Mouse (Mus musculus) ZHBTc4 (cell line): ENCODE results near the gene Adamts5.
A peak's percentile ranks its signal among the peaks of the same experiment; 100 is the strongest.

Source experiments
- DNase-seq: peaks from one replicate; pipeline ENCODE4 v3.0.0-alpha.2; 2011; ENCODE audit warnings: low read depth, low spot score

Gene Adamts5

DNA sequence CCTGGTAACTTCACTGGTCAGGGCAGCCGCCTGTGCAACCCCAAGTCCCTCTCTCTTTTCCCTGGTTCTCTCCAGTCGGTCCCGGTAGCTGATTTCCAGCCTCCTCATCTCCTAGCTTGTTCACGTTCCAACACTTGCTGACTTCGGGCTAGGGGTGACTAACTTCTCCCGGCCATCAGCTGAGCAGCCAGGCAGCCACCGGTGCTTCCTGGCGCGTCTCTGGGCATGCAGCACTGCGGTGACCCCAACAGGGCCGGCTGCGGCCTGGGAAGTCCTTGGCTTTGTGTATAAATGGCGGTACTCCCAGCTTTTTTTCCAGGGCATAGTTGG lies at the start of gene Adamts5:
Gene Adamts5, minus strand, starts transcription at position 248 of the 330 bp plus-strand sequence.
- peak; percentile 7 for DNase-seq

DNA sequence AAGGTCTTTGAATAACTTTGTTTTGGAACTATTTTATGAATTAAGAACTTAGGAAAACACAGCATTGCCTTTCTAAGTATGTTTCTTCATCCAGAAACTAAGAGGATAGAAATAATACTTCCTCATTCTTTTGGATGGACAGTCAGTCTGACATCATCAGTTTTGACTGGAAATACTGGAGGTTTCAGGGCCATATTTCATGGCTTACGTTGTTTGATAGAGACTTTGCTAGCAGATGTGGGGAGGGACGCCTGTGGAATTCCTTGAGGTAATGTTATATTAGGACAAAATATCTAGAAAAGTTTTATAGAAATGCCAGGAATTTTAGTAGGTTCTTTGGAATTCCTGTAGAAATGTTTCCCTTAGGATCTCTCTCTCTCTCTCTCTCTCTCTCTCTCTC lies 48.7 kb upstream of the Adamts5 start:
- no peak for DNase-seq

DNA sequence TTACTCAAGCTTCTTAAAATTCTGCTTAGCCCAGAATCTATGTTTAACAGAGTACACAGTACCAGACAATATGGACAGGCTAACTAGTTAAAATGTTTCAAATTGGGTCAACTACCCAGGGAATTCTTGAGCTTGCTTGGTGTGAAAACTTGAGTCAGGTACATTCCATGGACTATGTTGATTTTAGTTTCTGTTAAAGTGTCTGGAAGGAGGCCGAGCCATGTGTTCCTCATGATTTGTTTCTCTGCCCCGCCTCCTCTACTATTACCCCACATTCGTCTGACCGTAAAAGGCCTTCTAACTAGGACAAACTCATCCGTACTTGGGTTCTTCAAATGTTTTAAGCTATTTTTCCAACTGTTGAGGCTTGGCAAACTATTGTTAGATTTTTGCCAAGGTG lies 24.4 kb upstream of the Adamts5 start:
- no peak for DNase-seq

DNA sequence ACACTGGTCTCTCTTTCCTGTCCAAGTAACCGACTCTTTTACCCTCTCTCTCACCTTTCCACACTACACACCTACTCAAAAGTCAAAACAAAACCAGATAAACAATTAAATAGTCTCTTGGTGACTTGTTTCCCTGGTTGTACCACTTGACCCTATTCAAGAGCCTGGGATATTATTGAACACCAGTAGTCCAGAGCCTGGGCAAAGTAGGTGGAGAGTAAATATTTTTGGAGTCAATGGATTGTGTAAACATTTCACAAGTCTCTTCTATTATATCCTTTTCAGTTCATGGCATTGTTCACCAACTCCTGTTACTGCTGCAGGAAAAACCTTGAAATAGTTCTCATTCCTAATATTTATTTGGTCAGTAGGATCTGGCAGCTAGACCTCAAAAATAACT lies 20.8 kb upstream of the Adamts5 start:
- DNase-seq: no peak

DNA sequence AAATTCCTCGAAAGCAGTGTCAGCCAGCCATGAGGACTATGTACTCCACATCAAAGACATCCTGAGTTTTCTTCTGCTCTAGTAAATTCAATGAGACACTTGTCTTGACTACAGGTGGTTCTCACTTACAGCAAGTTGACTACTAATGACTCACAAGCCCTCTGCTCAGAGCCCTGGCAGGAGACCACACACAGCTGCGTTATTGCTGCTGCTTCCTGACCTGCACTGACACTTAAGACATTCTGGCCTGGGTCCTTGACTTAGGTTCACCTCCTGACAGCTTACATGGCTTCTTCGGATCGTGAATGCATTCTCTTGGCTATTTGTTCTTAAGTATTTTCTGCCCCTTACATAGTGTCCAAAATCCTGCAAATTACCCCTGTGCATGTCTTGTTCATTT lies 18.5 kb upstream of the Adamts5 start:
- DNase-seq: no peak

DNA sequence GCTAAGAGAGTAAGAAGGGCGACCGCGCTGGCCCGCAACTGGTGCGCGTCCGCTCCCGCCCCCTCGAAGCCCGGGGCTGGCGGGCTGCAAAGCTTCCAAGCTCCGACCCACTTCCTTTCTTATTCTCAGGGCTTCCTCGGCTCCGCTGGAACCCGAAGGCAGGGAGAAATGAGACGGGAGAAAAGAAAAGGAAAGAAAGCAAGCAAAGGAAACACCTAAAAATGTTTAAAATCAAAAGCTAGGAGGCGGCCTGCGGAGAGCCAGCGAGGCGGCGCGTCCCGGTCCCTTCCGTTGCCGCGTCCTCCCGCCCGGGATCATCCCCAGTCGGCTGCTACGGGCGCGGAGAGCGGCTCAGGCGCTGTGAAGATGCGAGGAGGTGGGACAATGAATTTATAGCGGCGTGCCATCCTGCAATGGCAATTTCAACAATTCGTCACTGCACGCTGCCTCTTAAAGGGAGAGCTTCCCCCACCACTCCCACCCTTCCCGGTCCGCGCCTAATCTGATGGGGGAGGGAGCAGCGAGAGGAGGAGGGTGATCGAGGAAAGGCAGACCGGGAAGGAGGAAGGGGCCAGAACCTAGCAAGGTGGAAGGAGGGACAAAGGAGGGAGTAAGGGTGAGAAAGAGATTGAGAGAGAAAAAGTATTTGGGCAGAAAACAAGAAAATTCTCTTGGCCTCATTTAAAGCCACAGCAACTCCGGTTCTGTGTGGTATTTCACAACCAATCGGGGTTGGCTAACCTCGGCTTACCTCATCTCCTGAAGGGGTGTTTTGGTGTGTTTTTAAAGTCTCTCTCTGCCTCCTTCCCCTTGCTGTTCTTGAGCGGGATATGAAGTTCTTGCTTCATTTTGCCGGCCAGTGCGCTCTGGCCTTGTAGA lies 687 bp downstream of the Adamts5 start:
- DNase-seq: peak; percentile 50

DNA sequence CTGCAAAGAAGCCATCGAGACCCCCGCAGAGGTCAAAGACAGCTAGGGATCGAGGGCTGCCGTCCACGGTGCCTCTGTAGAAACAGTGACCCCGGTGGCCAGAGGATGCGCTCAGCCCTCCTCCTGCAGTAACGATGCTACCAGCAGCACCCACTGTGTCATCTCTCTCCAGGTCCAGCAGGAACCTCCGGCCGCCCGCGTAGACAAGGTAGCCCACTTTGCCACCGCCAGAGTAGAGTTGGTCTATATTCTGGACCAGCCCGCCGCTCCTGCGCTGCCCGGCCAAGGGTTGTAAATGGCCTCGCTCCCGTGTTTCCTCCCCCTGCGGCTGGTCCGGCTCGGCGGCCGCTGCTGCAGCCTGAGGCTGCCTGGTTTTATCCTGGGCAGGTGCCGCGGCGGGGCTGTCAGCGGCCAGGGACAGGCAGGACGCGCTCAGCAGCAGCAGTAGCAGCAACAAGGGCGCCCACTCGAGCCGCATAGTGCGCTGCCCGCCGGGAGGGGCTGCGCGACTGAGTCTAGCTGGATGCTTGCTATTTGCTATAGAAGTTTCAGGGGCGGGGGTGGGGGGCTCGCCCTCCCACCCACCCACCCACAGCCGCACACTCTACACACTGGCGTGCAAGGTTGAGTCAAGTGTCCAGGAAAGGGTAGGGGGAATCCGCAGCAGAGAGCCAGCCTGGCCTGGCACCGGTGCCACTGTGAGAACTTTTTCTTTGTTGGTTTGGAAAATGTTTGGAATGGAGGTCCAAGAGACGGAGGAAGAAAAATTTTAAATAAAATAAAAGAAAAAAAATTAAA lies 1.6 kb downstream of the Adamts5 start:
- peak; percentile 37 for DNase-seq

DNA sequence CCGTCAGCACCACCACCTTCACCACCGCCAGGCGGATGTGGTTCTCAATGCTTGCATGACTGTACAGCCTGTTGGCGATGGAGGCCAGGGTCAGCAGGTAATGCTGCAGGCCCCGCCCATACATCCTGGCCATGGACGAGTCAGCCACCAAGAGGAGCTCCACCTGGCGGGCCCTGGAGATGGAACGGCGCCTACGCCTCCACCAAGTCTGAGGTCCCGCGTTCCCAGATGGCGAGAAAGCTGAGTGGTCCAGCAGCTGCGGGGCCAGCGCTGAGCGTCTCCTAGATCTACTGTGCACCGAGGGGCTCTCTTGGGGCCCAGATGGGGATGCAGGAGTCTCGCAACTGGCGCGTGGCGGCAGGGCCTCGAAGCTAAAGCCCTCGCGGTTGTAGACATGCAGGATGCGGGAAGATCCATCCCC lies 2.3 kb downstream of the Adamts5 start:
- peak; percentile 57 for DNase-seq

DNA sequence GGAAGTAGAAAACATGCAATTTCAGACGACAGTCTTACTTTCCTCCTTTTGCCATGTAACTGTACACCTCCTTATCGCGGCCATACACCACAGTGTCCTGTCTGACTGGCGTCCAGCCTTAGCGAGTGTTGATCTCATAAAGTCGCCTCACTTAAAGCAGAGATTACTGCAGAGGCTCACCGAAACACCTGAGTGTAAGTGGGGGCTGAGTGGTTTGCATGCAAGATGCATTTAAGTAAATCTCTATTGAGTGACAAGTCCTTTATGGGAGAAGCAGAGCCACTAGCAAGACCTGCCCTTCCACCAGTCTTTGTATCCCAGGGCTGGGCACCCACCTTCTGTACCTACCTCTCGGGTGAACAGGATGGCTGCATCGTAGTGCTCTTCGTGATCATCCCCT lies 2.8 kb downstream of the Adamts5 start:
- no peak for DNase-seq

DNA sequence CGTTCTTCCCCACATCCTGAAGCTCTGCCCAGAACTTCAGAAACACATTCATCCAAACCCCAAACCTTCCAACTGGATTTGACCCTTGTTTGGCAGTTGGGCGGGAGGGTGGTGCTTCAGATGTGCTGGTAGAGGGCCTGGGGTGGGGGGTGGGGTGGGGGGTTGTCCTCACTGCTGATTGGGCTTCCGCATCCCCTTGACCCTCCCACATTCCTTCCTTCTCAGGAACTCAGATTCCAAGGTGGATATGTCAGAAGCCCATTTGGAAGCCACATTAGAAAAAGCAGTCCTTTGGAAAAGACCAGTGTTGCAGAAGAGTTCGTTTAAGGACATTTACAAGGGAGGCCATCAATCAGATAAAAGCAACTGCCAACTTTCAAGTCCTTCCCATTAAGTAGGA lies 3.2 kb downstream of the Adamts5 start:
- peak; percentile 20 for DNase-seq

DNA sequence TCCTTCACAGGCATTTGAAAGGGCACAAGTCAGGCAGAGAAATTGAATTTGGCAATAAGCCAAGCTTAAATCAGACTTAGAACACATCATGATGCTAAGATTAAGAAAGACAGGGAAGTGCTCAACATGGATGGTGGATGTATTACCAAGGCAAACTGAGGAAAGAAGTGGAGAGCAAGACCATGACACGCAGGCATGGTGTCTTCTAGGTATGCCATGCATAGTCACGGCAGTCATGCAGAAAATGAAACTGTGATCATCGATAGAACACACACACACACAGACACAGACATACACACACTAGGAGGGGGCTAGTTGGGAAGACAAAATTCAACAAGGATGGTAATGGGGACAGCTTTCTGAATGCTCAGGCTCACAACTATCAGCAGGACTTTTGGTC lies 3.8 kb downstream of the Adamts5 start:
- no peak for DNase-seq

DNA sequence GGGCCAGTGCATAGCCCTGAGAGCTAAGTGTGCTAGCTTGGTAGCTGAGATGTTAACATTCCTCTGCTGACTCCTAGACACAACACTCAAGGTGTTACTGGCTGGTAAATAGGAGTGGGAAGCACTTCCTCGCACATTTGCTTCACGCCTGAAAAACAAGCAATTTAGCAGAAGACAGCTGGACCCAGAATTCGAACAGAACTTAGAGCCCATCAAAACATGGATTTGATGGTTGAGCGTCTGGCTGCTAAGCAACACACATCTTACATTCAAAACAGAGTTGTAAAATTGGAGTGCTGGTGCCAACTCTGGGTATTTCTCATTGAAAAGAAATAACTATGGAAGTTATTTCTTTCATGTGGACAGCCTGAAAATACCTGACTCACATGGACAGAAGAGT lies 5.7 kb downstream of the Adamts5 start:
- no peak for DNase-seq

DNA sequence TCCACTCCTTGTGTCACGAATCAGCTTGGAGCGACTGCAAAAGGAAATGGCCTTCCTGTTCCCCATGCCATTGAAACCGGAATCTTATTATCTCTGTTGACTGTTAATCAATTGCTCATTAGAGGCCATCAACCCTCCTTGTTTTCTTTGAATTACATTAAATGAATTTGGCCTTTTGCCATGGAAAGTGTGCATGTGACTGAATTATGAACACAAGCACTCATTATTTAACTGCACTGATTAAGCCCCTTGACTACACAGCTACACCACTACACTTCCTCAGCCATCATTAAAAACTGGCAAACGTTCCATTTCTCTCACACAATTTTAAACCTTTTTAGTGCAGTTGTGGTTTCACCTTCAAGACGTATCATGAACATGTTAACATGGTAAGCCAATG lies 11.8 kb downstream of the Adamts5 start:
- no peak for DNase-seq

DNA sequence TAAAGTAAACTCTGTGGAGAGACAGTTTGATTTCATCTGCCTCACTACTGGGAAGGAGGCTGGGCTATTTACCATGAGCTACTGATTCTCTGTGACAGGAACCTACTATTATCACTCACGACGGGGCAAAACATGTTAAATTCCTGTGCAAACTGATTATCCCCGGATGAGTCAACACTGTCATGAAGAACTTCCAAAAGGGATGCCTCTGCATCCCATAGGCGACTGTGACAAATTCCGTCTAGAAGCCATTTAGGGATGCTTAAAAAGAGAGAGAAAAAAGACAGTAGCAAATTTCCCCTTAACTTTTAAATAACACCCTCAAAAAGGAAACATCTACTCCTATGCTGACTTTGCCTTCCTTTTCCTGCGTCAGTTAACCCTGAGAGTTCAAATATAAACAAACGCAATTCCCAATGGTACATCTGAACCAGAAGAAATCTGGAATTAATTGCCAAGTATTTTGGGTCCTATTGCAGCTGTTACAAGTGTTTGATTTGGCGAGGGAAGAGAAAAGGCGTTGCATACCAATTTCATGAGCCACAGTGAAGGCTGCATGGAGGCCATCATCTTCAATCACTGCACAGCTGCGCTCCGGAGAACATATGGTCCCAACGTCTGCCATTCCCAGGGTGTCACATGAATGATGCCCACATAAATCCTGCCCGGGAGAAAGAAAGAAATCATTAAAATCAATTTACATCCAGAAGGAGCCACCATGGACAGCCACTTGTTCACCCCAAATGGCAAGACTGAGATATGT lies 14.2 kb downstream of the Adamts5 start:
- DNase-seq: no peak

DNA sequence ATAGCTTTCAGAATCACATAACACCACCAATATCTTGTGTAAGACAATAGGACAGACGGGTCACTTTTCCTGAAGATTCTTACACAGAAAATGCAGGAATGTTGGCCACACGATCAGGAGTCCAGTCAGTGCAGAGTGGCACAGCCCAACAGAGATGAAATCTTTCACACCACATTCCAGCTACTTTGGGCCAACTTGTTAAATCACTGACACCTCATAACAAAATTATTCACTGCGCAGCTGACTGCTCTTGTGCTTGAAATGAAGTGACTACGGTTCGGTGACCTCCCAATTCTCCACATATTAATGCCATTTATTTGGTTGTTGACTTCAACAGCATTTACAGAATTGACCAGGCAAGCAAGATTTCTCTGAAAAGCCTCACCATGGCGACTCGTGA lies 22.6 kb downstream of the Adamts5 start:
- DNase-seq: no peak

DNA sequence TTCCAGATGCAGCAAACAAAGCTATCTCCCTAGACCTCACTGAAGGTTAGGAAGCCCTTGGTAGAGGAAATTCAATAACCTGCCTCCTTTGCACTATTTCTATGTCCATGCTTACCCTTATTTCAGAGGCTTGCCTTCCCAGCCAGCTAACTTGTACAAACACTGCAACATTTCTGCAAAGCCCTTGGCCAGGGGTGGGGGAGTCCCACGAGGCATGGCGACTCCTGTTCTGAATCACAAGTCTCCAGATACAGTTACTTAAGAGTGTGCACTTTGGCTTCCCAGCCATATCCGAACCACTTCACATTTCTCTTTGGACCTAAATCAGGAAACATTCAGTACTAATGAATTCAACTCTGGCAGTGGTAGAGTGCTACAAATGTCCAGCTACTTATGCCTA lies 27.5 kb downstream of the Adamts5 start:
- DNase-seq: no peak

DNA sequence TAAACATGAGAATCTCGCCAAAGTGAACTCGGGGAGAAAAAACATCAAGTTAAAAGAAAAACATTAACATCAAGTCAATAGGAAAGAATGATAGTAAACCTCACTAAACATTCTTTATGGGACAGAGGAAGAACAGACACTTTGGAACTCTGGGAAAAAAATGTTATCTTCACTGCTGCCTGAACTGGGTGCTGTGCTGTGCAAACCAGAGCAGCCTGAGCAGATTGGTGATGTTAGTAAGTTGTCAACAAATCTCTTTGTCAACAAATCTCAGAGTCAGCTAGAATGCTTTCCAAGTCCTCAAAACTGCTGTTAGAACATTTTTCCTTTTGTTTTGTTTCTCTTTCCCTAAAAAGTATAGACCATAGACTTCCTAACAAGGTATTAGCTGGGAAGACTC lies 29.7 kb downstream of the Adamts5 start:
- no peak for DNase-seq

DNA sequence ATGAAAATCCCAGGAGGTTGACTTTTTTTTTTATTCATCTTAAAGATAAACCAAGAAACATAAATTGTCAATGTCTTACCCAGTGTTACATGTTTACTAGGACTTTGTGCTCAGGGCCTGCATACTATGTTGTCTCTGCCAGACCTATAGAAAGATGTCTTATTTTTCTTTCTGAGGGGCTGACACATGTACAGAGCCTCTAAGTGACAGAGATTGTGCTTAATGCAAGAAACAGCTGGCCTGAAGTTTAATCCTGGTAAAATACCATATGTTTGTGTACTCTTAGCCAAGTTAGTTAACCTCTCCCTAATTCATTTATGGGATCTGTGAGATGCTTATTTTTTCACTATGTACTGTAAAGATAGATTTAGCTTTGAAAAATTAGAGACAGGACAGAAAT lies 30.4 kb downstream of the Adamts5 start:
- no peak for DNase-seq

DNA sequence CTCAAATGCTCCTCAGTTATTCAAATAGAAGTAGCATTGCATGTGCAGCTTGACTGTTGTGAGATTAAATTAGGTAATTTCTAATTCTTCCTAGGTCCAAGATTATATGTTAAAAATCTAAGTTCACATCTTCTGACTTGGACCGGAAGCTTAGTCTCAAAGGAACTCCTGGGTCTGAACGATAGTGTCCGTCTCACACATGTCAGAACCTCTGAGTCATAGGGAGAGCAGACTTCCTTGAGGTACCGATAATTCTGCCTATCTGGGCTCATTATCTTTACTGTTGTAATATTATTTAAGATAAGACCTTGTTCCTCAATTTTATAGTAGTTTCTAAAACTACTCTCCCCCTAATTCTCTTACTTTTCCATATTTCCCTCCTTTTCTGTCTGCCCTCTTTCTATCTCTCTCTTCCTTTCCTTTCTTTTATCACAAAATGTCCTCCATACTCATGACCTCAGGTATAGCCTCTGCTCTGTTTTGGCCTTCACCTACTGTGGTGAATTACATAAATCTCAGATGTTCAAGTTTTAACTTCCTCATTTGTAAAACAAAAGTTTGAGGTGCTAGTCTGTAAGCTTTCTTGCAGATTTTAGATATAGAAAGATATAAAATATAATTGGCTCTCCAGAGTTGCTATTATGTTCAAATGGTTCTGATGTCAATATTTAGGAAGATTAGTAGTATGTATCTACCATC lies 36.8 kb downstream of the Adamts5 start:
- DNase-seq: no peak

DNA sequence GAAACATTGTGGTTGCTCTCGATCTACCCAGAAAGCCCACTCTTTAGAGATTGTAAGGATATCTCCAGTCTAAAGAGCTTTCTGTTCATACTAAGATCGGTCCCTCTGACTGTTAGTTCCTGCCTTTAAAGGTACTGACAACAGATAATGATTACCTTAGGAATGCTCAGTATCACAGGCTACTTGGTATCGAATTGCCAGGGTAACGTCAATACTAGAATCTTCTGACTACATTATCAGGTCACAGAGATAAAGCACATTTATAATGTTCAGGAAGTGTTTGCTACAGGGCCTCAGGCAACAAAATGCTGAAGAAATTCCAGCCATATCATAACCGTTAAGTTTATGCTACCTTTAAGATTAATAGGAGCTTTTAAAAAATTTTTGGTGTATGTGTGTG lies 47.1 kb downstream of the Adamts5 start:
- DNase-seq: no peak

DNA sequence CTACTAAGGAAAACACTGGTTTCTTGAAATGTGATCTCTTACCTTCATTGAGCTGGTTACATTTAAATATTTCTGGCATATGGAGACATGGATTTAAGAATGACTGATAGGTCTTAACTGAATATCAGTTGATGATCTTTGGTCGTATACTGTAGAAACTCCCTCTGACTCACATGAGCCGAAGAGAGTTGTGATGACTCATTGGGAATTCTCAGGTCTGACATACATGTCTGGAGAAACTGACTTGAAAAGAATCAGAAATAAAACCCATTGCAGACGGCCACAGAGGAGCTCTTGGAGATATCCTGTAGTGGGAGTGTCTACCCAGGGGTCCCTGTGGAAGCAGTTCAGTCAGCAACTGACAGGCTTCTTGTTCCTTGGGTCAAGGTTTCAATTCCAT lies 74.6 kb downstream of the Adamts5 start:
- no peak for DNase-seq
